Comparison of ENCODE assay signal across 27 mouse cellular contexts in genomic region chr1:91606701-91607100, GRCm38 (mm10).
A peak's percentile ranks its signal among the peaks of the same experiment; 100 is the strongest.
DNase-seq lines count a peak whose midpoint lies in the region; ATAC-seq and TF ChIP-seq lines count a peak whose summit lies in the region.
"Had no signal": no experiment of that assay in that cellular context is flagged by ENCODE, and none has a peak within 500 bp of the region (broad histone marks: within the 10 kb centered on the region; RNA-seq: fewer than 3 reads in every experiment).

No protein-coding gene starts in this region.

- intact Hi-C loops in gastrocnemius, adult 2 months (cut with DNase I), result no loop called here

- ATAC-seq in limb, embryonic 12.5 days (ENCODE audit: insufficient number of reproducible peaks, insufficient read depth, low FRiP score, low TSS enrichment, low read depth), result no peak
- ATAC-seq: CD4-positive, CD25-positive, alpha-beta regulatory T cell, adult 4 months; forebrain, embryonic 15.5 days; hindbrain, embryonic 16.5 days; intestine, embryonic 15.5 days had no signal

- DNase-seq in gastrocnemius, adult 2 months, result peak; percentile 2
- no peak for DNase-seq in gastrocnemius, adult 8-10 months (ENCODE audit: low spot score in 2 of 2)
- DNase-seq in 416B (ENCODE audit: low read depth), result peak; percentile 6
- DNase-seq in R1 (ENCODE audit: low read depth, low spot score), result peak; percentile 66
- DNase-seq in right cerebral cortex, postnatal 36 days (ENCODE audit: low spot score in 2 of 2), result no peak
- no peak for DNase-seq in heart, adult 18-20 months
- DNase-seq: adrenal gland, adult 2 months; adrenal gland, postnatal 14 days; cerebellum, adult 11 months; cerebellum, adult 2 months; cerebellum, adult 9-11 months; cerebellum, postnatal 36 days; embryo, embryonic 11 days; gastrocnemius, postnatal 14 days; heart, adult 11 months; heart, postnatal 10 days; heart, postnatal 36 days had no signal

- WGBS in limb, embryonic 12.5 days, result 98% methylated on average over 7 of the region's 7 CpGs

- H3K27ac ChIP-seq in gastrocnemius, adult 2 months, result no peak overlapping the region
- H3K27ac ChIP-seq in limb, embryonic 12.5 days, result 0 out of 2 replicates have a peak overlapping the region, but pooled peaks have one; percentile 37
- H3K27ac ChIP-seq: forebrain, embryonic 15.5 days; heart, embryonic 15.5 days; hindbrain, embryonic 10.5 days; hindbrain, embryonic 13.5 days; intestine, embryonic 15.5 days had no signal

- no peak overlapping the region for H3K4me3 ChIP-seq in gastrocnemius, adult 2 months
- H3K4me3 ChIP-seq in limb, embryonic 12.5 days (replicated peaks), result no peak overlapping the region
- H3K4me3 ChIP-seq: embryonic facial prominence, embryonic 15.5 days; forebrain, embryonic 15.5 days; heart, embryonic 12.5 days; heart, embryonic 15.5 days; hindbrain, embryonic 10.5 days; hindbrain, embryonic 13.5 days; intestine, embryonic 15.5 days had no signal

- H3K9me3 ChIP-seq in limb, embryonic 12.5 days, result no peaks in the 10 kb centered on the region
- H3K9me3 ChIP-seq: embryonic facial prominence, embryonic 15.5 days; forebrain, embryonic 15.5 days; heart, embryonic 12.5 days; heart, embryonic 15.5 days; hindbrain, embryonic 10.5 days; hindbrain, embryonic 13.5 days; intestine, embryonic 15.5 days had no signal

- H3K27me3 ChIP-seq in limb, embryonic 12.5 days, result no peaks in the 10 kb centered on the region
- H3K27me3 ChIP-seq: embryonic facial prominence, embryonic 15.5 days; forebrain, embryonic 15.5 days; heart, embryonic 12.5 days; heart, embryonic 15.5 days; hindbrain, embryonic 13.5 days; intestine, embryonic 15.5 days had no signal

- H3K4me2 ChIP-seq in limb, embryonic 12.5 days, result no peak overlapping the region
- H3K4me2 ChIP-seq: embryonic facial prominence, embryonic 15.5 days; forebrain, embryonic 15.5 days; heart, embryonic 12.5 days; heart, embryonic 15.5 days; hindbrain, embryonic 13.5 days; intestine, embryonic 15.5 days had no signal

- no peaks in the 10 kb centered on the region for H3K36me3 ChIP-seq in limb, embryonic 12.5 days
- H3K36me3 ChIP-seq: embryonic facial prominence, embryonic 15.5 days; forebrain, embryonic 15.5 days; heart, embryonic 12.5 days; heart, embryonic 15.5 days; hindbrain, embryonic 10.5 days; hindbrain, embryonic 13.5 days; intestine, embryonic 15.5 days had no signal

- H3K4me1 ChIP-seq in limb, embryonic 12.5 days (replicated peaks), result peaks cover 46% of the 10 kb centered on the region
- H3K4me1 ChIP-seq: forebrain, embryonic 15.5 days had no signal

- TF ChIP-seq CTCF in gastrocnemius, adult 2 months (IDR thresholded peaks at IDR 0.05), result no peak

- H3K9ac ChIP-seq in limb, embryonic 12.5 days (replicated peaks), result no peak overlapping the region
- H3K9ac ChIP-seq: embryonic facial prominence, embryonic 15.5 days; forebrain, embryonic 15.5 days; heart, embryonic 12.5 days; heart, embryonic 15.5 days; hindbrain, embryonic 13.5 days; intestine, embryonic 15.5 days had no signal

Comparison
In these comparisons a context has a peak if more than half of its experiments do, and no peak if none do; other contexts are left out.
1. DNase-seq: peak in gastrocnemius, adult 2 months (single experiment), 416B (single experiment) and R1 (single experiment); none in gastrocnemius, adult 8-10 months (0 of 2), right cerebral cortex, postnatal 36 days (0 of 2) and heart, adult 18-20 months (0 of 2).